Mouse (Mus musculus): ENCODE data around the gene BC048671. TPM values are rescaled to one million over a fixed set of nuclear protein-coding genes. Genes with fewer than 3 reads are reported as not detected.
A peak's percentile ranks its signal among the peaks of the same experiment; 100 is the strongest.

Gene BC048671
- polyA plus RNA-seq, 1 experiment from 2014 or later = not detected

DNA sequence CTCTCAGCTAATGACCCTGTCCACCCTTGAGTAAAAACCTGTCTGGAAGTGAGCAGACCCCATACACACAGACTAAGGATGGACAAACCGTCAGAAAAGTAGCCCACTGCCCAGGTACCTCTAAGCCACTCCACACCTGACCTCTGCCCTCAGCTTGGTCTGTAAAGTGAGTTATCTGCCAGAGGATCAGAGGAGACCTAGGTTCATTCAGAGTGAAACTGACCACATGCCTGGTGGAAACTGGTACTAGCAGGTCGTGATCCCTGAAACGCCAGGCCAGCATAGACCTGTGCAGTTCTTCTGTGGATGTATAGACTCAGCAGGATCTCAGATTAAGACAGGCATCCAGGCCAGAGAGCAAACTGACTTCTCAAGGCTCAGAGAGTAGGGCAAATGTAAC is 23.4 kb downstream of the BC048671 start:
- Histone ChIP-seq H3K4me2 (replicated peaks) (0 out of 2 replicates have a peak overlapping the region, but pooled peaks have one; percentile 43), H3K9ac (no peak overlapping the region), H3K9me3 (no peaks in the 10 kb centered on the region), H3K36me3 (no peaks in the 10 kb centered on the region), H3K4me1 (peaks cover 5% of the 10 kb centered on the region; the same call in 1 of the 2 replicates), H3K27ac (no peak overlapping the region), H3K27me3 (peaks cover 16% of the 10 kb centered on the region), H3K4me3 (no peak overlapping the region)
- 65% methylated on average over 3 of the region's 3 CpGs for WGBS
- no peak for ATAC-seq (ENCODE audit: insufficient number of reproducible peaks, insufficient read depth, low FRiP score, low TSS enrichment)

- Histone ChIP-seq H3K4me2 (replicated peaks) (peak within 1 kb of the TSS; percentile 43), H3K4me1 (peaks cover 5% of the 10 kb centered on the region; the same call in 1 of the 2 replicates), H3K4me3 (peak within 1 kb of the TSS; percentile 17; the same call in 1 of the 2 replicates), H3K36me3 (no peaks in the 10 kb centered on the region), H3K9me3 (no peaks in the 10 kb centered on the region), H3K9ac (no peak within 1 kb of the TSS), H3K27me3 (peaks cover 16% of the 10 kb centered on the region), H3K27ac (no peak within 1 kb of the TSS)
- 3% methylated on average over 22 of the region's 22 CpGs for WGBS
- ATAC-seq (ENCODE audit: insufficient number of reproducible peaks, insufficient read depth, low FRiP score, low TSS enrichment) = no peak
These were observed 24.0 kb downstream of the BC048671 start, which contains the start of gene Chst13 for GRCm38 (mm10) chr6:90324991-90325390. Gene Chst13 (minus strand): TSS chr6:90325185.

DNA sequence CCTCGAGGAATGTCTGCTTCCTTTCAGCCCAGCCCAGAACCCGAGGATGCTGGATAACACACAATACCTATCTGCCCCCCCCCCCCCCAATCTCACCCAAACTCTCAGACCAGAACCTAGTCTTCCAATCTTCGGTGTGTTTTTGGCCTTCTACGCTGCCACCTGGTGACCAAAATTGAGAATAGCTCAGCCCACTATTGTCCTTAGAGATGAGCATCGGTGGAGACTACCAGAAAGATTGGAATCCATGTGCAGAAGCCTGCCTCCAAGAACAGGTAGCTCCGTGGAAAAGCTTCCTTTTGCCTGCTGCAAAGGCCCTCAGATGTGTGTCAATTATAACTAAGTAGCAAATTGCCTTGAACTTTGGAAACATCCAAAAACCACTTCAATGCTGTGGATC is 26.7 kb downstream of the BC048671 start:
- ATAC-seq (ENCODE audit: insufficient number of reproducible peaks, insufficient read depth, low FRiP score, low TSS enrichment) = no peak
- H3K27ac ChIP-seq = no peak overlapping the region
- H3K4me1 ChIP-seq = peaks cover 5% of the 10 kb centered on the region; the same call in 1 of the 2 replicates
- no peaks in the 10 kb centered on the region for H3K9me3 ChIP-seq
- H3K9ac ChIP-seq = no peak overlapping the region
- no peaks in the 10 kb centered on the region for H3K36me3 ChIP-seq
- H3K4me2 ChIP-seq (replicated peaks) = no peak overlapping the region
- WGBS = 19% methylated on average over 6 of the region's 6 CpGs
- peaks cover 16% of the 10 kb centered on the region for H3K27me3 ChIP-seq
- H3K4me3 ChIP-seq = no peak overlapping the region

GRCm38 (mm10) chr6:90329953-90330352 is 28.9 kb downstream of the BC048671 start:
- Histone ChIP-seq H3K4me1 (peaks cover 2% of the 10 kb centered on the region; the same call in 1 of the 2 replicates), H3K36me3 (no peaks in the 10 kb centered on the region), H3K27ac (no peak overlapping the region), H3K9ac (no peak overlapping the region), H3K9me3 (no peaks in the 10 kb centered on the region), H3K4me3 (no peak overlapping the region), H3K27me3 (peaks cover 7% of the 10 kb centered on the region), H3K4me2 (replicated peaks) (no peak overlapping the region)
- no peak for ATAC-seq (ENCODE audit: insufficient number of reproducible peaks, insufficient read depth, low FRiP score, low TSS enrichment)
- 33% methylated on average over 1 of the region's 1 CpGs for WGBS

DNA sequence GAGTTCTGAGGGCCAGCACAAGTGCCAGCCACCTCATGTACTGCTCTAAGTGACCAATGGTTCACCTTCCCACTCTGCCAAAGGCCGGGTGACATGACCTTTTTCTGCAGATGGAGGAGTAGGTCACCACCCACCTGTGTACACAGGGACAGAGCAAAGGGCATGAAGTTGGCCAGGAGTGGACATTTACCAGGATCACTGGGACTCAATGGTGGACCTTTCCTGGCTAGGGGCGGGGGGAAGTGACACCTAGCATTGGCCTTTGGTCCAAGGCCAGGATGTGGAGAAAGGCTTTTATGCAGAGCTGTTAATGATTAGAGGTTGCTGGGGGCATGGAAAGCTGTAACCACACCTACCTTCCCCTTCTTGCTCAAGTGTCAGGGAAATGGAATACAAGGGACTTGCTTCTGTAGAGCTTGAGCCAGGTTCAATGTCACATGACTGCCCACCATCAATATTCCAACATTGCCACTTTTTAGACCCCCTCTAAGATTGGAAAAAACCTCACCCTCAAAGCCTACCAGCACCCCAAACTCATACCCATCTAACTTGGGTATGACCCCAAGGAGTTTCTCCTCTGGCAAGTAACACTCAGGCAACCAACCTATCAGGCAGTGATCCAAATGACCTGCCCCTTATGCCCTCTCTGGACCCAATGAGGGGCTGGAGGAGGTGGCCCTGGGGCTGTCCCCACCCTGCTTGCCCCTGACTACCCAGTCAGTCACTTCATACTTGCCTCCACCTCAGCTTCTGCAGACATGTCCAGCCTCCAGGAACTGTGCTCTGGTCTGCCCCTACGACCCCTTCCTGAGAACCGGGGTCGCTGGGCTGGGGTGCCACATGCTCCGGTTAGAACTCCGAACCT is 31.8 kb downstream of the BC048671 start, which contains the start of gene Uroc1:
Gene Uroc1, plus strand, starts transcription at position 724 of the 865 bp plus-strand sequence.
- WGBS = 81% methylated on average over 7 of the region's 7 CpGs
- Histone ChIP-seq H3K36me3 (no peaks in the 10 kb centered on the region), H3K27ac (no peak within 1 kb of the TSS), H3K9me3 (no peaks in the 10 kb centered on the region), H3K4me3 (no peak within 1 kb of the TSS), H3K4me1 (no peaks in the 10 kb centered on the region; the same call in 1 of the 2 replicates), H3K27me3 (no peaks in the 10 kb centered on the region), H3K9ac (no peak within 1 kb of the TSS), H3K4me2 (replicated peaks) (no peak within 1 kb of the TSS)
- no peak for ATAC-seq (ENCODE audit: insufficient number of reproducible peaks, insufficient read depth, low FRiP score, low TSS enrichment)

DNA sequence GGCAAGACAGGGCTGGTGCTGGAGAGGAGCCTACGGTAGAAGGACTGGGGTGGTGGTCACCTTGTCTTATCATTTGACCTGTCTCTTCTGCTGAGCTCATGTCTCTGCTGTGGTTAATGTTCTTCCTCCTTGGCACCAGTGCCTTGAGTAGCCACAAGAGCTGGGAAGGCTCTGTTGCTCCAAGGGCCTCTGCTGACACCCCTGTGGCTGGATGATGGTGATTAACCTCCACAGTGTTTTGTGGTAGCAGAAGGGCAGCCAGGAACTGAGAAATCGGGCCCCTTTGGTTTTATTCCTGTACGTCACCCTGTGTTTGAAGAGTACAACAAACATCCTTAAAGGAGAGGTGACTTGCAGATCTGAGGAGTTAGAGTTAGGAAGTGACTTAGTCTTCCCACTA is 33.2 kb downstream of the BC048671 start:
- 88% methylated on average over 3 of the region's 3 CpGs for WGBS
- H3K27ac ChIP-seq = no peak overlapping the region
- no peak overlapping the region for H3K4me2 ChIP-seq (replicated peaks)
- H3K4me1 ChIP-seq = no peaks in the 10 kb centered on the region
- H3K27me3 ChIP-seq = no peaks in the 10 kb centered on the region
- no peaks in the 10 kb centered on the region for H3K9me3 ChIP-seq
- H3K9ac ChIP-seq = no peak overlapping the region
- no peaks in the 10 kb centered on the region for H3K36me3 ChIP-seq
- ATAC-seq (ENCODE audit: insufficient number of reproducible peaks, insufficient read depth, low FRiP score, low TSS enrichment) = no peak
- H3K4me3 ChIP-seq = no peak overlapping the region

DNA sequence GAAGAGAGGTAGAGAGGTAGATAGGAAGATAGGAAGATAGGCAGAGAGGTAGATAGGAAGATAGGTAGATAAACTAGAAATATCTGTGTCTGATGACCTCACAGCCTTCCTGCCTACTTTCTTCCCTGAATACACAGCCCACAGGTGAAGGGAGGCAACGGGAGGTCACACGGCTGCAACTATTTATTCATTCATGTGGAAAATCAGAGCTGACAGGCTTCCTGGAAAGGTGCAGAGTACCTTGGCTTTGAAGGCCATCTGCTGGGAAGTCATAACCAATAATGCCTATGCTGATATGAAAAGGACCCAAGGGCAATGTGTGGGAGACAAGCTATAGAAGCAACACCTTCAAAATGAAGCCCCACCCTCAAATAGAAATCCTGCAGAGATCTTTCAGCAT is 41.3 kb downstream of the BC048671 start:
- ATAC-seq (ENCODE audit: insufficient number of reproducible peaks, insufficient read depth, low FRiP score, low TSS enrichment) = no peak
- H3K4me2 ChIP-seq (replicated peaks) = no peak overlapping the region
- H3K36me3 ChIP-seq = no peaks in the 10 kb centered on the region
- H3K9me3 ChIP-seq = no peaks in the 10 kb centered on the region
- no peaks in the 10 kb centered on the region for H3K27me3 ChIP-seq
- WGBS = 72% methylated on average over 2 of the region's 2 CpGs
- H3K9ac ChIP-seq = no peak overlapping the region
- no peaks in the 10 kb centered on the region for H3K4me1 ChIP-seq
- H3K4me3 ChIP-seq = no peak overlapping the region
- no peak overlapping the region for H3K27ac ChIP-seq

DNA sequence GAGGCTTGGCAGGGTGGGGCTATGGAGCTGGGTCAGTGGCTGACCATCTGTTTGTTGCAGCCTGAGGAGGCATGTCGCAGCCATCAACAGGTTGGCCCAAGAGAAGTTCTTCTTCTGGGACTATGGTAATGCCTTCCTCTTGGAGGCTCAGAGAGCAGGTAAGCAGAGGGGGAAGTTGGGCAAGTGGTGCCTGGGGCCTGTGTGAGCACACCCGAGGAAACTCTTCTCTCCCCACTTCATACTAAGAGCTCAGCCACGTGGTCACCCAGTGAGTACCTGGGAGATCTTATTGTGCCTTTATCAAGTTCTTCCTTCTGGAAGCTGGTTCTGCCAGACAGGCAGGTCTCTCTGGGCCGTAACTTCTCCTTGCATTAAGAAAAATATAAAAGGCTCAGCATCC is 46.2 kb downstream of the BC048671 start:
- no peak overlapping the region for H3K4me2 ChIP-seq (replicated peaks)
- H3K27me3 ChIP-seq = no peaks in the 10 kb centered on the region
- WGBS = 77% methylated on average over 4 of the region's 4 CpGs
- no peaks in the 10 kb centered on the region for H3K36me3 ChIP-seq
- no peak for ATAC-seq (ENCODE audit: insufficient number of reproducible peaks, insufficient read depth, low FRiP score, low TSS enrichment)
- no peak overlapping the region for H3K4me3 ChIP-seq
- no peak overlapping the region for H3K9ac ChIP-seq
- no peaks in the 10 kb centered on the region for H3K9me3 ChIP-seq
- H3K27ac ChIP-seq = no peak overlapping the region
- H3K4me1 ChIP-seq = peaks cover 5% of the 10 kb centered on the region; the same call in 1 of the 2 replicates

- 74% methylated on average over 4 of the region's 4 CpGs for WGBS
- Histone ChIP-seq H3K4me3 (no peak overlapping the region), H3K4me2 (replicated peaks) (no peak overlapping the region)
These were observed 47.5 kb downstream of the BC048671 start for GRCm38 (mm10) chr6:90348500-90348899.

GRCm38 (mm10) chr6:90350011-90350410 is 49.0 kb downstream of the BC048671 start:
- no peak for ATAC-seq (ENCODE audit: insufficient number of reproducible peaks, insufficient read depth, low FRiP score, low TSS enrichment)
- no peaks in the 10 kb centered on the region for H3K9me3 ChIP-seq
- no peak overlapping the region for H3K4me3 ChIP-seq
- H3K4me2 ChIP-seq (replicated peaks) = no peak overlapping the region
- no peaks in the 10 kb centered on the region for H3K36me3 ChIP-seq
- 44% methylated on average over 2 of the region's 2 CpGs for WGBS
- no peak overlapping the region for H3K9ac ChIP-seq
- H3K4me1 ChIP-seq = peaks cover 5% of the 10 kb centered on the region; the same call in 1 of the 2 replicates
- no peaks in the 10 kb centered on the region for H3K27me3 ChIP-seq
- H3K27ac ChIP-seq = no peak overlapping the region

More at GRCm38 (mm10) chr6:90348500-90348899, 47.5 kb downstream of the BC048671 start:
- H3K4me1 ChIP-seq = peaks cover 5% of the 10 kb centered on the region; the same call in 1 of the 2 replicates
- no peaks in the 10 kb centered on the region for H3K27me3 ChIP-seq
- H3K36me3 ChIP-seq = no peaks in the 10 kb centered on the region
- no peaks in the 10 kb centered on the region for H3K9me3 ChIP-seq
- no peak for ATAC-seq (ENCODE audit: insufficient number of reproducible peaks, insufficient read depth, low FRiP score, low TSS enrichment)
- no peak overlapping the region for H3K9ac ChIP-seq
- H3K27ac ChIP-seq = no peak overlapping the region

Measured in embryonic facial prominence, embryonic 12.5 days (tissue).